Mouse (Mus musculus) heart, postnatal 25 days (tissue): ENCODE results near the gene Msantd3. TPM values are rescaled to one million over a fixed set of nuclear protein-coding genes. Genes with fewer than 3 reads are reported as not detected.

Experiments
- DNase-seq: peaks from one replicate; pipeline ENCODE4 v3.0.0; 2022; ENCODE audit warnings: low spot score
- intact Hi-C: fragments of 180-260 bp; cut with DNase I; formaldehyde crosslinking; loops from one replicate; pipeline ENCODE4 v1.15.1; 2025
- total RNA-seq, 2 experiments: library from RNA; stranded (reverse); gene quantifications; 2 replicates each; pipeline ENCODE4 v1.2.3; 2021

Gene Msantd3
- total RNA-seq, 2 experiments from 2014 or later = 21.4 to 21.5 TPM

- intact Hi-C loops = no loop called here
These were observed 51.1 kb downstream of the Msantd3 start for GRCm38 (mm10) chr4:48590862-48591261.

GRCm38 (mm10) chr4:48591390-48591789 lies 51.7 kb downstream of the Msantd3 start:
- intact Hi-C loops = no loop called here
- no peak for DNase-seq

More at GRCm38 (mm10) chr4:48590862-48591261, 51.1 kb downstream of the Msantd3 start:
- no peak for DNase-seq

- DNase-seq = no peak
- intact Hi-C loops = no loop called here
These were observed 52.6 kb downstream of the Msantd3 start for GRCm38 (mm10) chr4:48592328-48592727.

- intact Hi-C loops = no loop called here
- DNase-seq = no peak
These were observed 53.1 kb downstream of the Msantd3 start for GRCm38 (mm10) chr4:48592844-48593243.

- intact Hi-C loops = no loop called here
- no peak for DNase-seq
These were observed 56.4 kb downstream of the Msantd3 start for GRCm38 (mm10) chr4:48596111-48596510.

- intact Hi-C loops = no loop called here
- DNase-seq = no peak
These were observed 65.9 kb downstream of the Msantd3 start for GRCm38 (mm10) chr4:48605650-48606049.

GRCm38 (mm10) chr4:48609485-48609884 lies 69.8 kb downstream of the Msantd3 start:
- intact Hi-C loops = no loop called here
- no peak for DNase-seq

GRCm38 (mm10) chr4:48610251-48610650 lies 70.5 kb downstream of the Msantd3 start:
- intact Hi-C loops = no loop called here
- no peak for DNase-seq

Other genes starting within 250 kb of the Msantd3 start
- gene Tex10, start 66.5 kb upstream of the Msantd3 start, total RNA-seq = 1 to 10 TPM; 7.6 to 8.2 TPM
- gene Tmeff1, start 45.2 kb downstream of the Msantd3 start, total RNA-seq = 10 to 100 TPM; 11.6 to 12.0 TPM
- 100 to 1,000 TPM; 105 to 112 TPM for gene Cavin4, start 123.6 kb downstream of the Msantd3 start, total RNA-seq